Mouse (Mus musculus): ENCODE data around the gene Cct5. TPM values are rescaled to one million over a fixed set of nuclear protein-coding genes. Genes with fewer than 3 reads are reported as not detected.

The Cct5 gene
- total and polyA plus RNA-seq, 3 experiments = 64.3 to 146 (median 131) TPM

DNA sequence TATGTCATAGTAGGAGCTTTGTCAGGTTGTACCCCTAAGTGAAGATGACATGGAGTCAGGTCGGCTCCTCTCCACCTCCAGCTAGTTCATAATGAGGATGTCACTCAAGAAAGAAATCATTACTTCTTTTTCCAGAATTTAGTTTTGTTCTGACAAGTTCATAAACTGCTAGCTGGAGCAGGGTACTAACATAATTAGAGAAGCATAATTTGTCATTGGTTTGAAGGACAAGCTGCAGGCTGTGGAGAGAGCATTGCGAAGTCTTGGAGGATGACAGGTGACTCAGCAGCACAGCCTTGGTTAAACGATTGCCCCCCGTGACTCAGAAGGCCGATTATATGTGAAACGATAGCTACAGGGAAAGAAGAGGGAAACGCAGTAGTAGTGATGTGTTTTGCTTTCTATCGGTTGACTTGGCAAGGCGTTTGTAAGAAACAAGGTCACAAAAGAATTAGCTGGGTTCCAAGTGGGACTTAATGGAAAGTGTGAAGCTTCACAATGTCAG lies 34.5 kb upstream of the Cct5 start:
- no peaks in the 10 kb centered on the region for H3K79me2 ChIP-seq (replicated peaks; ENCODE audit: control insufficient read depth, insufficient read depth, low read length)

DNA sequence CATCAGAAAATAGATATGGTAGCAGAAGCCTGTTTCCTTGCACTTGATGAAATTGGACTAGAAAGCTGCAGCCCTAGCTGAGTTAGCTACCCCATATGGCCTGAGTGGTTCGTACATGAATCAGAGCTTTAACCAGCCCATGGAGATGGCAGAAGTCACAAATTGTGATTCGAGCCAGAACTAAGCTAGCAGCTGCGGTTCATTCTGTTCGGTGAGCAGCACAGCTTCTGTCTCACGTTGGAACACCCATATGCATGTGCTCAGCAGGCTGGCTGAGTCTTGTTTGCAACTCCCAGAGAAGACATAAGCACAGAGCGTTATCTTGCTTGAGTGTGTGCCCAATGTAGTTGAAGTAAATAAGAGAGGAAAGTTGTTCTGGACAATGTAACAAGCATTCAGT lies 33.0 kb upstream of the Cct5 start:
- TF ChIP-seq CTCF (IDR thresholded peaks at IDR 0.05) = no peak
- no peak for TF ChIP-seq EP300 (IDR thresholded peaks at IDR 0.05; ENCODE audit: insufficient read depth, low read depth, low read length)
- TF ChIP-seq POLR2A (IDR thresholded peaks at IDR 0.05; ENCODE audit: insufficient read depth, low read depth, low read length) = no peak
- WGBS = 73% methylated on average over 6 of the region's 6 CpGs

More for the DNA sequence above, 34.5 kb upstream of the Cct5 start:
- Histone ChIP-seq H3K27ac (no peak overlapping the region), H3K9ac (ENCODE audit: low read depth, low read length) (no peak overlapping the region), H3K27me3 (ENCODE audit: control insufficient read depth, insufficient read depth, low read length) (no peaks in the 10 kb centered on the region), H3K36me3 (ENCODE audit: control insufficient read depth, insufficient read depth, low read length) (no peaks in the 10 kb centered on the region), H3K4me1 (ENCODE audit: control insufficient read depth, insufficient read depth, low read length) (no peaks in the 10 kb centered on the region), H3K4me3 (no peak overlapping the region)
- intact Hi-C loops (cut with DNase I) = no loop called here
- 68% methylated on average over 9 of the region's 9 CpGs for WGBS
- no peak for DNase-seq
- no peak for TF ChIP-seq EP300 (IDR thresholded peaks at IDR 0.05; ENCODE audit: insufficient read depth, low read depth, low read length)

DNA sequence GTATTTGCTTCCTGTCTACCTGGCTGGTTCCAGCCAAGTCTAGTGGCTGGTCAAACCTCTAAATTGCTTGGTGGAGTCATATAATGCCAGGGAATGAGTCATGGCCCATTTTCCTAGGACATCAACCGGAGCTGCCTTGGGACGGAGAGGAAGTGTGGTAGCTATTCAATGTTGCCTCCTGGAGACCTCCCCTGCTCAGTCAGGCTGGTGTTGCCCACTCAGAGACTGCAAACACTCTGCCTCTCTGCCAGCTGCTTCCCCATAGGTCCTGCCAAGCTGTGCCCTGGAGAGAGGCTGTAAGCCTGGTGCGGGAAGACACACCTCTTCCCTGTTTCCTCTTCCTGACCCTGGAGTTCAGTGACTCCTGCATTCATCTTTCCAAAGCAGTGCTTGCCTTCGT lies 30.9 kb upstream of the Cct5 start:
- no peak for DNase-seq
- Histone ChIP-seq H3K27ac (no peak overlapping the region), H3K4me3 (no peak overlapping the region), H3K36me3 (ENCODE audit: control insufficient read depth, insufficient read depth, low read length) (no peaks in the 10 kb centered on the region), H3K79me2 (replicated peaks; ENCODE audit: control insufficient read depth, insufficient read depth, low read length) (no peaks in the 10 kb centered on the region), H3K9ac (ENCODE audit: low read depth, low read length) (no peak overlapping the region), H3K27me3 (ENCODE audit: control insufficient read depth, insufficient read depth, low read length) (no peaks in the 10 kb centered on the region), H3K4me1 (ENCODE audit: control insufficient read depth, insufficient read depth, low read length) (no peaks in the 10 kb centered on the region)
- TF ChIP-seq CTCF (IDR thresholded peaks at IDR 0.05) = no peak
- TF ChIP-seq EP300 (IDR thresholded peaks at IDR 0.05; ENCODE audit: insufficient read depth, low read depth, low read length) = no peak
- no peak for TF ChIP-seq POLR2A (IDR thresholded peaks at IDR 0.05; ENCODE audit: insufficient read depth, low read depth, low read length)
- 54% methylated on average over 4 of the region's 4 CpGs for WGBS
- intact Hi-C loops (cut with DNase I) = no loop called here

More for the DNA sequence above, 33.0 kb upstream of the Cct5 start:
- H3K27me3 ChIP-seq (ENCODE audit: control insufficient read depth, insufficient read depth, low read length) = no peaks in the 10 kb centered on the region
- H3K9ac ChIP-seq (ENCODE audit: low read depth, low read length) = no peak overlapping the region
- no peak overlapping the region for H3K27ac ChIP-seq
- no peaks in the 10 kb centered on the region for H3K79me2 ChIP-seq (replicated peaks; ENCODE audit: control insufficient read depth, insufficient read depth, low read length)
- no peak for DNase-seq
- no peaks in the 10 kb centered on the region for H3K36me3 ChIP-seq (ENCODE audit: control insufficient read depth, insufficient read depth, low read length)
- no peak overlapping the region for H3K4me3 ChIP-seq
- no peaks in the 10 kb centered on the region for H3K4me1 ChIP-seq (ENCODE audit: control insufficient read depth, insufficient read depth, low read length)
- intact Hi-C loops (cut with DNase I) = no loop called here

DNA sequence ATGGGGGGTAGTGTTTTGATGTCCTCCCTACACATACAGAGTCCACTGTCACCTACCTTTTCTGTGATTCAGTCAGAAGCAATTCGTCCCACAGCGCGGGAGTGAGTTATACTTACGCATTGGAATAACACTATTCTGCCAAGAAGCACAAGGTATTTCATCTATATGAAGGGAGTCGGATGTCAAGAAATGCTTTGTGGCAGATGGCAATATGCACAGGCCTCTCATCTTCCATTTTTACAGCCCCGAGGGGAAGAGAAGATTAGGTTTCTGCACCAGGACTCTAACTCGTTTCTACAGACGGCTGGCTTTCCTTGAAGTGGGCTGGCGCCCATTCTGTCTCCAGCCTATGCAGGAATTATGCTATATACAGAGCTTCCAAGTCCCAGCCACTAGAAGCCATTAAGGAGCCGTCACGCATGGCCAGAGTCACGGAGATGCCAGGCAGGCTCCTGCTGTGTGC lies 29.8 kb upstream of the Cct5 start:
- H3K4me1 ChIP-seq (ENCODE audit: control insufficient read depth, insufficient read depth, low read length) = no peaks in the 10 kb centered on the region
- whole genome bisulfite sequencing = 92% methylated on average over 12 of the region's 12 CpGs
- DNase-seq = no peak
- no peak overlapping the region for H3K27ac ChIP-seq
- no peaks in the 10 kb centered on the region for H3K27me3 ChIP-seq (ENCODE audit: control insufficient read depth, insufficient read depth, low read length)
- H3K79me2 ChIP-seq (replicated peaks; ENCODE audit: control insufficient read depth, insufficient read depth, low read length) = no peaks in the 10 kb centered on the region
- no peak overlapping the region for H3K9ac ChIP-seq (ENCODE audit: low read depth, low read length)
- TF ChIP-seq CTCF (IDR thresholded peaks at IDR 0.05) (no peak), POLR2A (IDR thresholded peaks at IDR 0.05; ENCODE audit: insufficient read depth, low read depth, low read length) (no peak), EP300 (IDR thresholded peaks at IDR 0.05; ENCODE audit: insufficient read depth, low read depth, low read length) (no peak)
- no peak overlapping the region for H3K4me3 ChIP-seq
- intact Hi-C loops (cut with DNase I) = no loop called here
- H3K36me3 ChIP-seq (ENCODE audit: control insufficient read depth, insufficient read depth, low read length) = no peaks in the 10 kb centered on the region

DNA sequence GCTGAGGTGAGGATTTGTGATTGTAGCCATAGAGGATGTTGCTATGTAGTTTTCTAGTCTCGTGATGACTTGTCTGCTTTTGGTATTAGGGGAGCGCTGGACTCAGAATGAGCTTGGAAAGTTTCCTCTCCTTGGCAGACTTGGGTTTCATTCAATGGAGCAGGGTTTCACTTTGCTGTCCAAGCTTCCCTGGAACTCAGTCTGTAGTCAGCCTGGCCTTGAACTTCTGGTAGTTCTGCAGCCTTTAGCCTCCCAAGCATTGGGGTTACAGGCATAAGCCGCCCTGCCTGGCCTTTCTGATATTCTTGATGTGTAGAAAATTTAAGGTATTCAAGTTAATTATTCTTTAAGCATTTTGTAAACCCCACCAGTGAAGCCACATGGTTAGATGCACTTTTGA lies 28.0 kb upstream of the Cct5 start:
- Histone ChIP-seq H3K4me3 (no peak overlapping the region), H3K9ac (ENCODE audit: low read depth, low read length) (no peak overlapping the region), H3K4me1 (ENCODE audit: control insufficient read depth, insufficient read depth, low read length) (no peaks in the 10 kb centered on the region), H3K79me2 (replicated peaks; ENCODE audit: control insufficient read depth, insufficient read depth, low read length) (no peaks in the 10 kb centered on the region), H3K27ac (no peak overlapping the region), H3K36me3 (ENCODE audit: control insufficient read depth, insufficient read depth, low read length) (no peaks in the 10 kb centered on the region), H3K27me3 (ENCODE audit: control insufficient read depth, insufficient read depth, low read length) (no peaks in the 10 kb centered on the region)
- 77% methylated on average over 3 of the region's 3 CpGs for WGBS
- TF ChIP-seq EP300 (IDR thresholded peaks at IDR 0.05; ENCODE audit: insufficient read depth, low read depth, low read length) (no peak), CTCF (IDR thresholded peaks at IDR 0.05) (no peak), POLR2A (IDR thresholded peaks at IDR 0.05; ENCODE audit: insufficient read depth, low read depth, low read length) (no peak)
- no peak for DNase-seq
- intact Hi-C loops (cut with DNase I) = no loop called here

DNA sequence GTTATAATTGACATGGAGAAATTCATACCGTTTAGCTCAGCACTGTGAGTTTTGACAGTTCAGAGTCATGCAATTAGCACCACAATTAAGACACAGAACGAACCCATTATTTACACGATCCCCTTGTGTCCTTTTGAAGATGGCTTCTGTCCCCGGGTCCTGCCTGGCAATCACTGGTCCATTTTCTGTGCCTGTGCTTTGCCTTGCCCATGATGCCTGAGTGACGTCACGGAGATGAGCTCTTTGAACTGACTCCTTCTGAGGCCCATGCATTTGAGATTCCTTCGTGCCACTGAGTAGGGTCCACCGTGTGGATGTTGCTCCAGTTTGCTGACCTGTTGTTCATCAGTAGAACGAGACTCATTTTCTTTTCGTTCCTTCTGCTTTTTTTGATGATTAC lies 26.6 kb upstream of the Cct5 start:
- Histone ChIP-seq H3K36me3 (ENCODE audit: control insufficient read depth, insufficient read depth, low read length) (no peaks in the 10 kb centered on the region), H3K4me1 (ENCODE audit: control insufficient read depth, insufficient read depth, low read length) (no peaks in the 10 kb centered on the region), H3K4me3 (no peak overlapping the region), H3K9ac (ENCODE audit: low read depth, low read length) (no peak overlapping the region), H3K27ac (no peak overlapping the region), H3K27me3 (ENCODE audit: control insufficient read depth, insufficient read depth, low read length) (no peaks in the 10 kb centered on the region), H3K79me2 (replicated peaks; ENCODE audit: control insufficient read depth, insufficient read depth, low read length) (no peaks in the 10 kb centered on the region)
- no peak for DNase-seq
- no peak for TF ChIP-seq POLR2A (IDR thresholded peaks at IDR 0.05; ENCODE audit: insufficient read depth, low read depth, low read length)
- TF ChIP-seq EP300 (IDR thresholded peaks at IDR 0.05; ENCODE audit: insufficient read depth, low read depth, low read length) = no peak
- TF ChIP-seq CTCF (IDR thresholded peaks at IDR 0.05) = no peak
- 82% methylated on average over 10 of the region's 10 CpGs for WGBS
- intact Hi-C loops (cut with DNase I) = no loop called here

Data from heart, adult 2 months (tissue).